Mouse (Mus musculus) heart, postnatal 0 days (tissue): ENCODE measurements at regions not wholly inside any gene's neighbourhood (a gene's known extent, or its start where the extent isn't known, plus 50 kb on each side); places are given as distances from the start of the nearest gene placed in this dataset.

Experiments
- CTCF ChIP-seq: IDR thresholded peaks from 2 replicates; pipeline ENCODE4 v1.5.1; 2016; ENCODE audit warnings: antibody characterized with exemption, control low read depth, low read depth
- EP300 ChIP-seq: IDR thresholded peaks from 2 replicates; pipeline ENCODE4 v1.6.1; 2016; ENCODE audit warnings: antibody characterized with exemption, low read depth

GRCm38 (mm10) chr1:42629465-42630261 lies 65.9 kb upstream of the Pou3f3 start:
- no peak for TF ChIP-seq EP300
- TF ChIP-seq CTCF: no peak
